ENCODE assay signal across 1 mouse cellular context in the genomic region with DNA sequence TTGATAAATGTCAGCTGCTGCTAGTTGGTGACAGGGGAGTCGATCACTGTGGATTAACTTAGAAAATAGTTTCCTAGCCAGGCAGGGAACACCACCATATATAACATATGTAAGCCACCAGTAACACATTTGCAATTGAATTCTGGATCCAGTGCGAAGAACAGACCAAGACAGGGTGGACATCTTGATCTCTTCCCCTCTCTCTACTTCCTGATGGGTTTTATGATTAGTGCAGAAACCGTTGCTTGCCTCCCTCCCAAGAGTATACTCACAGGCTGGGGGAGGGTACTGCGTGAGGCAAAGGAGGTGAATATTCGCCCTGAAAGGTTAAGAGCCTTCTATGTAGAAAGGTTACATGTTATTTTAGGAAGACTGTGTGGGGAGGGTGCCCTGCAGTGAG.
TF ChIP-seq lines count a peak whose summit lies in the region.

No protein-coding gene starts in this region.

TF ChIP-seq in MEL, 35 proteins besides CTCF, POLR2A, EP300 and RAD21:
- TF ChIP-seq GATA1 (IDR thresholded peaks at IDR 0.05; ENCODE audit: low read depth, low read length) (peak; percentile 44; the same call in 1 of the 2 replicates), UBTF (IDR thresholded peaks at IDR 0.05; ENCODE audit: borderline replicate concordance, insufficient read depth, low read depth, low read length) (no peak), NRF1 (IDR thresholded peaks at IDR 0.05; ENCODE audit: insufficient read depth, low read depth, low read length, poor library complexity, severe bottlenecking) (no peak), TAL1 (IDR thresholded peaks at IDR 0.05; ENCODE audit: low read length) (no peak), ZNF384 (IDR thresholded peaks at IDR 0.05; ENCODE audit: low read depth, low read length) (no peak), ELF1 (IDR thresholded peaks at IDR 0.05; ENCODE audit: low read depth, low read length) (peak; percentile 57), POLR2AphosphoS2 (IDR thresholded peaks at IDR 0.05; ENCODE audit: low read length) (no peak), MEF2A (IDR thresholded peaks at IDR 0.05; ENCODE audit: extremely low read depth, insufficient replicate concordance, low read depth, low read length, poor library complexity, severe bottlenecking) (no peak), MAX (IDR thresholded peaks at IDR 0.05; ENCODE audit: low read length) (no peak), E2F4 (IDR thresholded peaks at IDR 0.05; ENCODE audit: borderline replicate concordance, low read depth, low read length) (no peak), TCF12 (IDR thresholded peaks at IDR 0.05; ENCODE audit: low read depth, low read length) (peak; percentile 60; the same call in 1 of the 2 replicates), CHD2 (IDR thresholded peaks at IDR 0.05; ENCODE audit: low read length) (peak; percentile 49; the same call in 1 of the 2 replicates), MAFK (IDR thresholded peaks at IDR 0.05; ENCODE audit: borderline replicate concordance, low read depth, low read length) (no peak), USF1 (IDR thresholded peaks at IDR 0.05; ENCODE audit: low read depth, low read length) (no peak), KAT2A (conservative IDR thresholded peaks at IDR 0.05; ENCODE audit: low read depth, low read length) (0 out of 2 replicates have a peak, but pooled peaks have one; percentile 10), ETS1 (IDR thresholded peaks at IDR 0.05; ENCODE audit: low read depth, low read length) (peak; percentile 61), GABPA (IDR thresholded peaks at IDR 0.05; ENCODE audit: low read depth, low read length) (no peak), CHD1 (IDR thresholded peaks at IDR 0.05; ENCODE audit: low read depth, low read length) (no peak; the same call in 1 of the 2 replicates), SIN3A (IDR thresholded peaks at IDR 0.05; ENCODE audit: low read length) (peak; percentile 65), USF2 (IDR thresholded peaks at IDR 0.05; ENCODE audit: borderline replicate concordance in 1 of 2, insufficient read depth in 1 of 2, low read depth in 1 of 2, low read length in 2 of 2) (no peak), TBP (IDR thresholded peaks at IDR 0.05; ENCODE audit: low read depth, low read length) (no peak), NELFE (IDR thresholded peaks at IDR 0.05; ENCODE audit: low read depth, low read length) (0 out of 2 replicates have a peak, but pooled peaks have one; percentile 36), MXI1 (IDR thresholded peaks at IDR 0.05; ENCODE audit: low read depth, low read length) (no peak), MAZ (IDR thresholded peaks at IDR 0.05; ENCODE audit: low read depth, low read length) (peak; percentile 88), ZKSCAN1 (IDR thresholded peaks at IDR 0.05; ENCODE audit: low read depth, low read length) (no peak), SMC3 (IDR thresholded peaks at IDR 0.05; ENCODE audit: low read depth, low read length) (no peak), MYC (IDR thresholded peaks at IDR 0.05; ENCODE audit: low read depth, low read length) (no peak), MYB (IDR thresholded peaks at IDR 0.05; ENCODE audit: low read depth, low read length) (peak; percentile 85), ZC3H11A (IDR thresholded peaks at IDR 0.05; ENCODE audit: low read depth, low read length) (no peak), BHLHE40 (IDR thresholded peaks at IDR 0.05; ENCODE audit: borderline replicate concordance, low read depth, low read length) (0 out of 2 replicates have a peak, but pooled peaks have one; percentile 8), POLR2AphosphoS5 (IDR thresholded peaks at IDR 0.05; ENCODE audit: borderline replicate concordance, low read depth, low read length) (no peak), HCFC1 (IDR thresholded peaks at IDR 0.05; ENCODE audit: low read depth, low read length) (peak; percentile 52; the same call in 1 of the 2 replicates), RCOR1 (IDR thresholded peaks at IDR 0.05; ENCODE audit: low read depth, low read length) (no peak), ZMIZ1 (IDR thresholded peaks at IDR 0.05; ENCODE audit: low read depth, low read length) (no peak; the same call in 1 of the 2 replicates), JUND (IDR thresholded peaks at IDR 0.05; ENCODE audit: low read depth, low read length) (no peak)
